Mouse (Mus musculus) kidney, adult 9 months (tissue): ENCODE data around the gene Doc2a.
"Not testable (repeated sequence)": the region's sequence is repeated elsewhere in the genome, so short reads cannot be mapped to it uniquely, and the experiment has no call there.

ENCODE experiments used
- DNase-seq: peaks from one replicate; pipeline ENCODE4 v3.0.0; 2022

The Doc2a gene

GRCm38 (mm10) chr7:126869780-126870519 lies 22.7 kb downstream of the Doc2a start:
- DNase-seq, result no peak

- no peak for DNase-seq
Observed at GRCm38 (mm10) chr7:126870520-126870891, 23.3 kb downstream of the Doc2a start.

- DNase-seq, result no peak
Observed at GRCm38 (mm10) chr7:126877239-126877638, 30.0 kb downstream of the Doc2a start.

GRCm38 (mm10) chr7:126881040-126881439 lies 33.8 kb downstream of the Doc2a start:
- peak; percentile 72 for DNase-seq

- peak; percentile 42 for DNase-seq
Observed at GRCm38 (mm10) chr7:126883731-126884181, 36.5 kb downstream of the Doc2a start.

- peak; percentile 99 for DNase-seq
Observed at GRCm38 (mm10) chr7:126884286-126885164, 37.3 kb downstream of the Doc2a start, which contains the start of gene Taok2. Gene Taok2, minus strand, starts transcription at chr7:126884703.

GRCm38 (mm10) chr7:126887281-126887680 lies 40.1 kb downstream of the Doc2a start:
- DNase-seq, result no peak

GRCm38 (mm10) chr7:126888852-126889251 lies 41.6 kb downstream of the Doc2a start:
- DNase-seq, result no peak

- DNase-seq, result no peak
Observed at GRCm38 (mm10) chr7:126896912-126897311, 49.7 kb downstream of the Doc2a start.

GRCm38 (mm10) chr7:126897390-126898101 lies 50.3 kb downstream of the Doc2a start:
- peak; percentile 48 for DNase-seq

GRCm38 (mm10) chr7:126898102-126898990 lies 51.1 kb downstream of the Doc2a start:
- DNase-seq, result peak; percentile 96

GRCm38 (mm10) chr7:126899781-126900180 lies 52.6 kb downstream of the Doc2a start:
- not testable (repeated sequence) for DNase-seq
